Mouse (Mus musculus): Measurements from ENCODE around the gene Ctf2. TPM values are rescaled to one million over a fixed set of nuclear protein-coding genes. Genes with fewer than 3 reads are reported as not detected.

The Ctf2 gene
- total and polyA plus RNA-seq, 3 experiments, result 0.36 TPM; not detected in 2

- H3K9ac ChIP-seq (ENCODE audit: insufficient read depth, low read depth), result no peak overlapping the region
- dilution Hi-C loops (cut with MboI; ENCODE audit: extremely low pct_ligation_motif_present, extremely low pct_unique_long_range_greater_than_20kb, low sequenced_read_pairs), result no loop called here
- in situ Hi-C loops (cut with MboI; ENCODE audit: low pct_ligation_motif_present, low pct_unique_long_range_greater_than_20kb, low sequenced_read_pairs), result no loop called here
- no peaks in the 10 kb centered on the region for H3K79me2 ChIP-seq (replicated peaks; ENCODE audit: control insufficient read depth, extremely low read depth, insufficient read depth, poor library complexity, severe bottlenecking)
- H3K36me3 ChIP-seq (replicated peaks in 1 of 2; ENCODE audit: control insufficient read depth in 1 of 2, insufficient read depth in 1 of 2, low read length in 1 of 2), result no peaks in the 10 kb centered on the region
- no peak overlapping the region for H3K4me2 ChIP-seq (ENCODE audit: insufficient read depth, low read depth, poor library complexity, severe bottlenecking)
- peaks cover 2% of the 10 kb centered on the region for H3K27me3 ChIP-seq (replicated peaks)
- no peak overlapping the region for H3K4me3 ChIP-seq (replicated peaks in 1 of 3; ENCODE audit: low read depth in 2 of 3, low read length in 2 of 3, poor library complexity in 1 of 3)
- no peaks in the 10 kb centered on the region for H3K4me1 ChIP-seq (ENCODE audit: control insufficient read depth in 1 of 2, insufficient read depth in 2 of 2)
- TF ChIP-seq ZKSCAN1 (IDR thresholded peaks at IDR 0.05; ENCODE audit: borderline replicate concordance, low read depth, low read length), result no peak
- TF ChIP-seq ZMIZ1 (IDR thresholded peaks at IDR 0.05; ENCODE audit: low read depth, low read length), result no peak
- TF ChIP-seq HCFC1 (IDR thresholded peaks at IDR 0.05; ENCODE audit: low read depth, low read length), result no peak
- TF ChIP-seq TBP (conservative IDR thresholded peaks at IDR 0.05; ENCODE audit: low read depth, low read length), result no peak
- no peak for TF ChIP-seq JUN (IDR thresholded peaks at IDR 0.05; ENCODE audit: insufficient read depth, low read depth, low read length)
- no peak for TF ChIP-seq SIN3A (IDR thresholded peaks at IDR 0.05; ENCODE audit: low read length)
- H3K9me3 ChIP-seq (replicated peaks; ENCODE audit: low read length), result no peaks in the 10 kb centered on the region
- no peak for DNase-seq (ENCODE audit: extremely low read depth)
- H3K27ac ChIP-seq (ENCODE audit: insufficient read depth, low read depth), result no peak overlapping the region
These were observed 6.5 kb downstream of the Ctf2 start for GRCm38 (mm10) chr7:127725490-127725889.

DNA sequence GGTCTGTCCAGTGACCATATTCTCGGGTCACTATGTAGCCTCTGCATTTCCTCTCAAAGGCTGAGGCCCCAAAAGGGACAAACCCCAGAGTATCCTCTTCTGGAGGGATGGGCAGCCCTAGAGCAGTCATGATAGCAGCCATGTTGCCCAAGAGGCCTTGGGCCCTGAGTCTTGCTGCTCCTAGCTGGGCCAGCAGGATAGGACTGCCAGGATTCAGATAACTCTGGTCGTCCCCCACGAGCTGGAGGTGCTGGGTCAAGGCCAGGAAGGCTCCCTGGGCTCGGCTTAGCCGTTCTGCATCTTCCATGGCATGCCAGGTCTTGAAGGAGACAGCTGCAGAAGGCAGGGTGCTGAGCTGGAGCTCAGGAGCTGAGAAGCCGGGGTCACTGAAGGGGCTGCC, 12.7 kb downstream of the Ctf2 start:
- Histone ChIP-seq H3K27ac (ENCODE audit: insufficient read depth, low read depth) (no peak overlapping the region), H3K4me2 (ENCODE audit: insufficient read depth, low read depth, poor library complexity, severe bottlenecking) (no peak overlapping the region), H3K9me3 (replicated peaks; ENCODE audit: low read length) (no peaks in the 10 kb centered on the region), H3K4me3 (replicated peaks in 1 of 3; ENCODE audit: low read depth in 2 of 3, low read length in 2 of 3, poor library complexity in 1 of 3) (no peak overlapping the region), H3K36me3 (replicated peaks in 1 of 2; ENCODE audit: control insufficient read depth in 1 of 2, insufficient read depth in 1 of 2, low read length in 1 of 2) (no peaks in the 10 kb centered on the region), H3K4me1 (ENCODE audit: control insufficient read depth in 1 of 2, insufficient read depth in 2 of 2) (no peaks in the 10 kb centered on the region), H3K9ac (ENCODE audit: insufficient read depth, low read depth) (no peak overlapping the region), H3K79me2 (replicated peaks; ENCODE audit: control insufficient read depth, extremely low read depth, insufficient read depth, poor library complexity, severe bottlenecking) (no peaks in the 10 kb centered on the region), H3K27me3 (replicated peaks) (peaks cover 6% of the 10 kb centered on the region)
- TF ChIP-seq E2F4 (IDR thresholded peaks at IDR 0.05; ENCODE audit: insufficient replicate concordance, low read depth, low read length) (no peak), UBTF (IDR thresholded peaks at IDR 0.05; ENCODE audit: low read depth, low read length) (no peak), MXI1 (IDR thresholded peaks at IDR 0.05; ENCODE audit: low read depth, low read length) (no peak), HCFC1 (IDR thresholded peaks at IDR 0.05; ENCODE audit: low read depth, low read length) (no peak), MEF2A (IDR thresholded peaks at IDR 0.05; ENCODE audit: borderline replicate concordance, low read depth, low read length) (no peak), SMC3 (IDR thresholded peaks at IDR 0.05; ENCODE audit: low read depth, low read length) (no peak), MAX (IDR thresholded peaks at IDR 0.05; ENCODE audit: low read length) (no peak), MYC (IDR thresholded peaks at IDR 0.05; ENCODE audit: low read depth, low read length) (no peak), MAZ (IDR thresholded peaks at IDR 0.05; ENCODE audit: low read depth, low read length) (no peak), JUND (conservative IDR thresholded peaks at IDR 0.05; ENCODE audit: low read depth, low read length) (no peak), NELFE (IDR thresholded peaks at IDR 0.05; ENCODE audit: low read depth, low read length) (no peak), JUN (IDR thresholded peaks at IDR 0.05; ENCODE audit: insufficient read depth, low read depth, low read length) (no peak), CHD1 (IDR thresholded peaks at IDR 0.05; ENCODE audit: low read depth, low read length) (no peak), MAFK (IDR thresholded peaks at IDR 0.05; ENCODE audit: insufficient replicate concordance, low read length) (no peak), BHLHE40 (IDR thresholded peaks at IDR 0.05; ENCODE audit: low read depth, low read length) (no peak), ETS1 (conservative IDR thresholded peaks at IDR 0.05; ENCODE audit: low read depth, low read length) (no peak), PAX5 (IDR thresholded peaks at IDR 0.05; ENCODE audit: low read length) (no peak), CHD2 (IDR thresholded peaks at IDR 0.05; ENCODE audit: low read length) (no peak), ZKSCAN1 (IDR thresholded peaks at IDR 0.05; ENCODE audit: borderline replicate concordance, low read depth, low read length) (no peak)
- in situ Hi-C loops (cut with MboI; ENCODE audit: low pct_ligation_motif_present, low pct_unique_long_range_greater_than_20kb, low sequenced_read_pairs), result no loop called here
- dilution Hi-C loops (cut with MboI; ENCODE audit: extremely low pct_ligation_motif_present, extremely low pct_unique_long_range_greater_than_20kb, low sequenced_read_pairs), result no loop called here
- DNase-seq (ENCODE audit: extremely low read depth), result no peak

Measured in CH12.LX (cell line).